Mouse (Mus musculus) hematopoietic stem cell, adult 5-6 weeks (primary cell): ENCODE measurements at regions not wholly inside any gene's neighbourhood (a gene's known extent, or its start where the extent isn't known, plus 50 kb on each side); places are given as distances from the start of the nearest gene placed in this dataset.

Source experiments
- ATAC-seq, 2 experiments: fragments of 125-278 bp in 1 of 2; replicated peaks in 1 of 2; 2 replicates each; pipeline ENCODE4 v1.8.0; 2016 to 2017; ENCODE audit warnings: inconsistent platforms in 2 of 2, mild to moderate bottlenecking in 2 of 2, moderate number of reproducible peaks in 2 of 2, low read depth in 1 of 2, moderate TSS enrichment in 1 of 2; ENCODE audit not compliant: low FRiP score in 2 of 2, poor library complexity in 2 of 2, severe bottlenecking in 2 of 2, insufficient read depth in 1 of 2, low TSS enrichment in 1 of 2

DNA sequence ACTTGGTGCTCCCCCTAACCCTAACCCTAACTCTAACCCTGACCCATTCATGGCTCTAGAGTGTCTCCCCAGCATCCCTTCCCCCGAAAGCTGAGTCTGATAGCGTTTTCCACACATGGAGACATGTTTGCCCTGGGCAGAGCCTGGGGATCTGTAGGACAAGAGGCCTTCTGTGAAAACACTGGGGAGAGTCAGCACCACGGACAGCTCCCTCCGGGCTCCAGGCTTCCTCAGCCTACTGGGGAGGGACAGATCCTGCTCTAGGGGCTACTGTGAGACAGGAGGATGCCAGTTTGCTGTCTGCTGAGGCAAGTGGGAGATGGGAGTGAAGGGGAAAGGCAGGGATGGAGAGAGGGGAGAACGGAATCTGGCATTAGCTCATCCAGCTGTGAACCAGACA, 111.5 kb upstream of the Igsf21 start:
- ATAC-seq = peak; percentile 46 to 75; a peak in 3 of 4 replicates

DNA sequence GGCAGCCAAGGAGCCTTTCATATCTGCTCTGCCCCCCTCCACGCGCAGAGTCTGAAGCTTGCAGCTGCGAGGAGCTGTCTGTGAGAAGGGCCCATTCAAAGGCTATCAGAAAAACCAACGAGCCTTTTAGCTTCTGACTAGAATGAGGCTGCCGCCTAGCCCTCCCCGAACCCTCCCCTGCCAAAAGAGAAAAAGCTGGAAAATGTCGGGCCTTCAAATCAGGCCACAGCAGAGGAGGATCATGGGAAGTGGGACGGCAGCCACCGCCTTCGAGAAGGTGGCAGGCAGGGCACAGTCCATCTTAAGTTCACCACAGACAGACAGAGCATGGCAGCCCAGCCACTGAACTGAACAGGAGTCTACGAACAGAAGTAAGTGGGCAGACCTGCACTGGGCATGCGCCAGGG, 108.6 kb upstream of the Igsf21 start:
- ATAC-seq = no peak

- no peak for ATAC-seq
Observed at GRCm38 (mm10) chr4:140348802-140349201, 102.2 kb upstream of the Igsf21 start.

GRCm38 (mm10) chr4:140330138-140330537, 83.6 kb upstream of the Igsf21 start:
- no peak for ATAC-seq

GRCm38 (mm10) chr4:140326706-140327440, 80.3 kb upstream of the Igsf21 start:
- no peak for ATAC-seq

GRCm38 (mm10) chr4:140325677-140326052, 79.1 kb upstream of the Igsf21 start:
- ATAC-seq = no peak

GRCm38 (mm10) chr4:140324971-140325676, 78.5 kb upstream of the Igsf21 start:
- ATAC-seq = no peak

DNA sequence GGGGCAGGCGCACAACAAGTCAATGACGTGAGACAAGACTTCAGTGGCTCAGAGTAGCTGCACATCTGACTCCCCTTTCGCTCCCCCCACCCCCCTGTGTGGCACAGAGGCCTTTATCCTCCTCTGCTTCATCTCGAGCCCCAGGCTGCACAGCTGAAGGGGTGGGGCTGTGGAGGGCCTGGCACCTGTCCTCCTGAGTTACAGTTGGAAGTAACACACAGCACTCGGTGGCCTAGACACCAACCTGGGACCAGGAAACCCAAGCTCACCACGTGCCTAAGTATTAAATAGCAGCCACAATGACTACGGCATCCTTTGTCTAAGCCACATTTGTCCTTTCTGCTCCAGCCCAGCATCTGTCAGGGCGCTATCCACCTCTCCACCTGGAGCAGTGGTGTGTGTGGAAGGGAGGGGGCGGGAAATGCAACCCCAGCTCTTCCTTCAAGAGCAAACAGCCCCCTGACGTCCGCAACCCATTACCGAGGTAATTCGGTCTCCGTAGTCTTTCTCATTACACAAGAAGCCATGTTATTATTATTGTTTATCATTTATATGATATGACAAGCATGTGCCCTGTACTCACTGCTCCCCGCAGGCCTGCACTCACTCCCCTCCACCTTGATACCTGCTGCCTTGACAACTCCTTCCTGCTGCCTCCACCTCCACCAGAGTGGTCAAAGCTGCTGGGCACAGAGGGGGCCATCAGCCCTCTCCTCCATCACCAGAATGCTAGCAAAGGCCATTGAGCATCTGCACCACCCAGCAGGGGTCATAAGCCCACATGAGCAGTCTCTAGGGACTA, 73.7 kb upstream of the Igsf21 start:
- no peak for ATAC-seq

DNA sequence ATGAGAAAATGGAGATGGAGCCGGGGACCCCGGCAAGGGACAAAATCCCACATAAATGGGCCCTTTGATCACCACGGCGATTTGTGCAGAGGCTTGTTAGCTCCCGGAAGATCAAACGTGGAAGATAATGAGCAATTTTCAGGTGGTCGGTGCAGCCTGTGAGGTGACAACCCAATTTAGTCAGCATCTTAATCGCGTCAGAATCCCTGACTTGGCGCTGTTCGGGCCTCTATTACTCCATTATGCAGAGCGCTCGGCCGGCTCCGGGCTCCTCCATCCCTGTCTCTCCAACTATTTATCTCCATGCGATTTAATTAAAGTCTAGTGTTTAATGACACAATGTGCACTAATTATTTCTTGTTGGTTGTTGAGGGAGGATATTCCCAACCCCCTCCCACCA, 66.1 kb upstream of the Igsf21 start:
- no peak for ATAC-seq

GRCm38 (mm10) chr4:140307481-140307880, 60.9 kb upstream of the Igsf21 start:
- no peak for ATAC-seq

DNA sequence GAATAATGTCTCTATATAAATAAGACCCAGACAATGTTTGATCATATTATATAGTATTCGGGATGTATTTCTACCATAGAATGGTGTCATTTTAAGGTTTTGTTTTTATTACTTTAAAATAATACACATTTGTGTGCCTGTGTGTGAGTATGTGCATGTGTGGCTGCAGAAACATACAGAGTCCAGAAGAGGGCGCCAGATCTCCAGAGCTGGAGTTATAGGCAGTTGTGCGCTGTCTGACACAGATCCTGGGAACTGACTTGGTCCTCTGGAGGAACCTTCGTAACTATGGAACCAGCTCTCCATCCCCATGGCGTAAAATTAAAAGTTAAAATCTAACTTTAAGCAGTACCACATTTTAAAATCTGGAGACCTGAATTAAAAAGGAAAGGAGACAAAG, 58.4 kb upstream of the Igsf21 start:
- ATAC-seq = no peak

- ATAC-seq = no peak
Observed at GRCm38 (mm10) chr4:140301661-140302060, 55.1 kb upstream of the Igsf21 start.

GRCm38 (mm10) chr4:140297912-140298620, 51.5 kb upstream of the Igsf21 start:
- no peak for ATAC-seq
